Mouse (Mus musculus) layer of hippocampus, adult 18-20 months (tissue): ENCODE measurements around the gene Gabarap. TPM values are rescaled to one million over a fixed set of nuclear protein-coding genes. Genes with fewer than 3 reads are reported as not detected.

ENCODE experiments used
- DNase-seq, 2 experiments: peaks; one replicate each; pipeline ENCODE4 v3.0.0; 2022; ENCODE audit warnings: low spot score in 2 of 2
- total RNA-seq, 2 experiments: library from RNA; stranded (reverse); gene quantifications; 2 replicates each; pipeline ENCODE4 v1.2.3; 2021

The Gabarap gene
- total RNA-seq, 2 experiments from 2014 or later: 238 to 240 TPM

DNA sequence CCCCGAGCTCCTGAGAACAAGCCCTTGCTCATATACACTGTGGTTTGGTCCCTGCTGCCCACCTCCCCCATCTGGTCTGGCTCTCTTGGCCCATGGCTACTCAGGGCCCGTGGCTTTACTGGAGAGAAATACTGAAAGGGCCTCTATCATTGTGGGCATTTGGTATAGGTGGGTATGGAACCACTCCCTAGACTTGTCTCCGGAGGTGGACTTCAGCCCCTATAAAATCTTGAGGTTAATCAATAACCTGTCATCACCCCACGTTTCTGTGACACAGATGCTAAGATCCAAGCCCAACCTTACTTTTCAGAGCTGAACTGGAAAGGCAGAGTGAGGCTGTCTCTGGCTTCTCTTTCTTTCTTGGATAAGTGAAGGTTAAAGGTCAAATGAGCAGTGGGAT, 22.1 kb upstream of the Gabarap start:
- DNase-seq: no peak

DNA sequence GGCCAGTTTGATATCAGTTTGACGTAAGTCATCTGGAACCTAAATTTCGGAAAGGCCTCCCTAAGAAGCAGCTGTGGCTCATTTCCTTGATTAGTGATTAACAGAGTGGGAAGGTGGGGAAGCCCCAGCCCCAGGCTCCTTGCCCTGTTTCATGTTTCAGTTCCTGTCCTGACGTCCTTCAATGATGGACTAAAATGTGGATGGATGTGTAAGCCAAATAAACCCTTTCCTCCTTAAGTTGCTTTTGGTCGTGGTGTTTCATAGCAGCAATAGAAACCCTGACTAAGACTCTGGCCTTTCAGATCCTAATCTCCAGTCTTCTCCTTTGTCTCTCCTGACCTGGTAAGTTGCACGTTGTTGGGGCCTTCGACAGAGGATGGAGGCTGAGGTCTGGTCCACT, 20.7 kb upstream of the Gabarap start:
- DNase-seq: no peak

GRCm38 (mm10) chr11:69970775-69971174, 20.2 kb upstream of the Gabarap start:
- no peak for DNase-seq

- no peak for DNase-seq
Observed at GRCm38 (mm10) chr11:69974907-69975306, 16.0 kb upstream of the Gabarap start.

DNA sequence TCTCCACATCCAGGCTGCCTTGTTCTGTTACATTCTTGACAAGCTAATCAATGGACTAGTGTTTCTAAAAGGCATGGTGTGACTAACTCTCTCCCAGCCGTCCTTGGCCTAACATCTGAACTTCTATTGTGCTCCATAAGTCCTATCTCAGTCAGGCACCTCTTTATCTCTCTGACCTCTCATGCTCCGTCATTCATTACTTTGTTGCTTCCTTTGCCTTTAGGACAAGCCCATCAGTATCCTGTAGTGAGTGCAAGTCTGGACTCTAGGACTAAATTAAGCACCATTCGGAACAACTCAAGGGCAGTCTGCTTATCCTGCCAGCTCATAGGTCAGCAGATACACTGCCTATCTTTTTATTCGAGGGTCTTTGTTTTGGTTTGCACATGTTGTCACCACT, 14.7 kb upstream of the Gabarap start:
- DNase-seq: no peak

DNA sequence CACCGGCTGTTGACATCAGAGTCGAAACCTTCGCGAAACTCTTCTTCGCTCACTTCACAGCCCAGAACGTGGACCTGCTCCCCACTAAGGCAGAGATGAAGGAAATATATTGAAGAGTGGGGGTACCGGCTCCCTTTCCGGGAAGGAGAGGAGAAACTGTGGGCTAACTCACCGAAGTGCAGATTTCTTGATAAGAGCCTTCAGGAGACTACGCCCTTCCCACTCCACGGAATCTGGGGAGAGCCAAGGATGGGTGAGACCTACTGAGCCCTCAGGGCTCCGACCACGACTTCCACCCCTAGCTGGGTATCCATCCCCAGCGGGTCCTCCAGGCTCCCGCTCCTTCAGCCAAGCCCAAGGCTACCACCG, 11.1 kb upstream of the Gabarap start:
- DNase-seq: no peak

GRCm38 (mm10) chr11:69980196-69981140, 10.5 kb upstream of the Gabarap start:
- peak; percentile 99 to 100 for DNase-seq

- no peak for DNase-seq
Observed at GRCm38 (mm10) chr11:69981141-69981762, 9.7 kb upstream of the Gabarap start, which contains the start of gene Ctdnep1. Gene Ctdnep1 (plus strand): TSS chr11:69981156.

- DNase-seq: no peak
Observed at GRCm38 (mm10) chr11:69982225-69982624, 8.7 kb upstream of the Gabarap start, which contains the start of gene Elp5. Gene Elp5 (minus strand): TSS chr11:69982517.

GRCm38 (mm10) chr11:69982877-69983276, 8.1 kb upstream of the Gabarap start:
- DNase-seq: no peak

- no peak for DNase-seq
Observed at GRCm38 (mm10) chr11:69983377-69983776, 7.6 kb upstream of the Gabarap start.

- no peak for DNase-seq
Observed at GRCm38 (mm10) chr11:69984431-69984830, 6.5 kb upstream of the Gabarap start.

DNA sequence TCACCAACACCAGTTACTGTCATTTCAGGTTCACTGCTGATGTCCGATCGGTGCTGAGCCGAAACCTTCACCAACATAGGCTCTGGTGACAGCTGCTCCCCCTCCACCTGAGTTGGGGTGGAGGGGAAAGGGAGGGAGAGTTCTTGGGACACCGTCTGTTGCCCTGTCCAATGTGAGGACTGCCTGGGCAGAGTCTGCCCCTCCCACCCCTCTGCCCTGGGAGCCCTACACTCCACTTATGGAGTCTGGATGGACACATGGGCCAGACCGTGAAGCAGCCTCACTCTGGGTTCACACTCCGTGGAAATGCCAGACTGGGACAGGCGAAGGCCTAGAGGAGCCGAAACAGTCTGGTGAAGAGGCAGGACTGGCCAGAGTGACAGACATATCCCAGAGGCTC, 994 bp upstream of the Gabarap start:
- DNase-seq: no peak

DNA sequence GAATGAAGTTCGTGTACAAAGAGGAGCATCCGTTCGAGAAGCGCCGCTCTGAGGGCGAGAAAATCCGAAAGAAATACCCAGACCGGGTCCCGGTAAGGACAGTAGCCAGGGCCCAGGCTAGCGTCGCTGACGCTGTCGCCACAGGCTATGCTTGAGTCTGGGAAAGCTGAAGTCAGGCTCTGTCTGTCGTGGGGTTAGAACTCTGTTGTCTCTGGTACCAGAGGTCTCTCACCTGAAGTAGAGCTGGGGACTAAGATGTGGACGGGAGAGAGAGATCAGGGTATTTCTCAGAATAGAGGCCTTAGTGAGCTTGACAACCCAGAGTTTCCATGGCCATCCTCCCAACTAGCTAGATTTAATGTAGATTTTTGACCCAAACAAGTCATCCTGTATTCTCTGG, 768 bp downstream of the Gabarap start:
- DNase-seq: no peak

DNA sequence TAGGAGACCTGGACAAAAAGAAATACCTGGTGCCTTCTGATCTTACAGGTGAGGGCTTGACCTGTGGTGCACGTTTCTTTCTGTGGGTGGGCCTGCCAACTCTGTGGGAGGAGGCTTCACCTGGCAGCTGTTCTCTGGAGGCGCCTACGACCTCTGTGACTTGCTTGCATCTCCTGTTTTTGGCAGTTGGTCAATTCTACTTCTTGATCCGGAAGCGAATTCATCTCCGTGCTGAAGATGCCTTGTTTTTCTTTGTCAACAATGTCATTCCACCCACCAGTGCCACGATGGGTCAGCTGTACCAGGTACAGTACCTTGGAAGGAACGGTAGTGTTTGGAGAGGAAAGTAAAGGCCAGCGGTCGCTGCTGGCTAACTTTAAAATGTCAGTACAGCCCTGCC, 1.5 kb downstream of the Gabarap start:
- DNase-seq: no peak

DNA sequence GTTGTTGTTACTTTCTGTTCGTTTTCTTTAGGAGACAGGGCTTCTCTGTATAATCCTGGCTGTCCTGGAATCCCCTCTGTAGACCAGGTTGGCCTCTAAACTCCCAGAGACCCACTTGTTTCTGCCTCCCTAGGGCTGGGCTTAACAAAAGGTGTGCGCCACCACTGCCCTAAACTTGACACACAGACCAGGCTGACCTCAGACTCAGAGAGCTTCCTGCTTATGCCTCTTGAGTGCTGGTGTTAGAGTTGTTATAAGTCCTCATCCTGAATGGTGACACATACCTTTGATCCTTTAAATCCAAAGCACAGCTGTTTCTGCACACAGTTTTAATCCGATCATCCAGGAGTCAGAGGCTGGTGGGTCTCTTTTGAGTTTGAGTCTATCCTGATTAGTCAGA, 2.0 kb downstream of the Gabarap start:
- DNase-seq: no peak

- DNase-seq: no peak
Observed at GRCm38 (mm10) chr11:69994401-69995090, 3.6 kb downstream of the Gabarap start.

DNA sequence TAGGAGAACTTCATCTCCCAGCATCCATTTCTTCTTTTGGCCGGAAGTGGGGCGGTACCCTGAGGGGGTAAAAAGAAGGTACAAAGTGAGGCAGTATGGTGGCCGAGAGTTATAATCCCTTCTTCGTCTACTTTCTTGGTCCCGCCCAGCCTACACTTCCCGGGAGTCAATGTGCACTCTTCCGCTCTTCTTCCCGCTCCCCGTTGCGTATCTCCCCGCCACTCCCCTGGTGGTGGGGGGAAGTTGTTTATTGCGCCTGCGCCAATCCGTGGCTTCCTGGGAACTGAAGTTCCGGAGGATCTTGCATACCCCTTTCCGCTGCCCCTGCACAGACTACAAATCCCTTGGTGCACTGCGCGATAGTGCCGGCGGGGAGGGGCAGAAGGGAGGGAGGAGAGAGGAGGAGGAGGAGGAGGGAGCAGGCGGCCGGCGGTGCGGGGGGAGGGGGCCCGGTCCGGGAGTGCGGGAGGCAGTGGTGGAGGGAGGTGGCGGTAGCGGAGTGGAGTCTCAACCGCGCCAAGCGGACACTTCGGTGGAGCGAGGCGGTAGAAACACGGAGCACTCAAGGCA, 4.5 kb downstream of the Gabarap start, which contains the start of gene Phf23:
Phf23 (plus strand) TSS at position 387 of the 570 bp plus-strand sequence.
- DNase-seq: peak; percentile 98

- no peak for DNase-seq
Observed at GRCm38 (mm10) chr11:69996161-69997061, 5.5 kb downstream of the Gabarap start.

- peak in 1 of 2 experiments; percentile 75 for DNase-seq
Observed at GRCm38 (mm10) chr11:69997070-69997509, 6.1 kb downstream of the Gabarap start.
